Mouse (Mus musculus): ENCODE data around the gene Akap8l. TPM values are rescaled to one million over a fixed set of nuclear protein-coding genes. Genes with fewer than 3 reads are reported as not detected.

Akap8l gene
- total RNA-seq, 1 experiment: 63.6 TPM

- peaks cover 0 to 4% of the 10 kb centered on the region in 2 experiments; a peak in 3 of 4 replicates for H3K4me1 ChIP-seq (ENCODE audit: control insufficient read depth in 2 of 2, insufficient read depth in 2 of 2, low read length in 2 of 2, poor library complexity in 1 of 2)
- in situ Hi-C loops (cut with MboI; ENCODE audit: low sequenced_read_pairs in 2 of 2, unreplicated experiment in 2 of 2): no loop called here
- H3K27ac ChIP-seq (ENCODE audit: insufficient read depth, low read depth, low read length, poor library complexity, severe bottlenecking): no peak overlapping the region
- H3K9ac ChIP-seq (ENCODE audit: insufficient read depth, low read depth, low read length, poor library complexity, severe bottlenecking): peak overlapping the region; percentile 72
- TF ChIP-seq CHD2 (IDR thresholded peaks at IDR 0.05; ENCODE audit: low read depth, low read length) (no peak), ZC3H11A (IDR thresholded peaks at IDR 0.05; ENCODE audit: borderline replicate concordance, low read depth, low read length) (no peak), ZNF384 (IDR thresholded peaks at IDR 0.05; ENCODE audit: low read depth, low read length) (no peak)
- H3K9me3 ChIP-seq (ENCODE audit: control insufficient read depth, insufficient read depth, low read depth, low read length): no peaks in the 10 kb centered on the region
- no peak for DNase-seq (ENCODE audit: low read depth, low spot score)
- H3K36me3 ChIP-seq (ENCODE audit: control insufficient read depth, insufficient read depth, low read length, poor library complexity, severe bottlenecking): no peaks in the 10 kb centered on the region
- H3K4me3 ChIP-seq (ENCODE audit: insufficient read depth in 1 of 2, low read depth in 1 of 2, low read length in 2 of 2, poor library complexity in 1 of 2, severe bottlenecking in 1 of 2): peak overlapping the region; percentile 94 to 96
Measured at GRCm38 (mm10) chr17:32388370-32389100, 38.1 kb upstream of the Akap8l start.

DNA sequence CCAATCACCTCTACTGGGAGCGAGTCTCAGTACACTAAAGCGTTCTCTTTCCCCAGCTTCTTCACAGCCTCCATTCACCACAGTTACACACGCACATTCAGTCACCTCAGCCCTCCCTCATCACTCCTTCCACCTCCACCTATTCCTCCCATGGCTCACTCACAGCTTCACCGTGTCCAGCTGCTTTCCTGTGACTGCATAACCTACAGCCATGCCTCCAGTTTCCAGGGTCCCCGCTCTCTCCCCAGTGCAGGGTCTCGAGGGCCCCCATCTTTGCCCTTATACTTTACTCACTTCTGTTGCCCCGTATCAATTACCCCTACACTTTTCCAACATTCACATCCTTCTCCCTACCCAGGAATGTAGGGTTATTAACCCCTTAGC, 37.6 kb upstream of the Akap8l start:
- Histone ChIP-seq H3K9me3 (ENCODE audit: control insufficient read depth, insufficient read depth, low read depth, low read length) (no peaks in the 10 kb centered on the region), H3K4me1 (ENCODE audit: control insufficient read depth in 2 of 2, insufficient read depth in 2 of 2, low read length in 2 of 2, poor library complexity in 1 of 2) (peaks cover 0 to 4% of the 10 kb centered on the region in 2 experiments; a peak in 3 of 4 replicates), H3K9ac (ENCODE audit: insufficient read depth, low read depth, low read length, poor library complexity, severe bottlenecking) (no peak overlapping the region), H3K4me3 (ENCODE audit: insufficient read depth in 1 of 2, low read depth in 1 of 2, low read length in 2 of 2, poor library complexity in 1 of 2, severe bottlenecking in 1 of 2) (peak overlapping the region; percentile 94 to 96; a peak in 2 of 4 replicates), H3K27ac (ENCODE audit: insufficient read depth, low read depth, low read length, poor library complexity, severe bottlenecking) (no peak overlapping the region), H3K36me3 (ENCODE audit: control insufficient read depth, insufficient read depth, low read length, poor library complexity, severe bottlenecking) (no peaks in the 10 kb centered on the region)
- in situ Hi-C loops (cut with MboI; ENCODE audit: low sequenced_read_pairs in 2 of 2, unreplicated experiment in 2 of 2): no loop called here
- DNase-seq (ENCODE audit: low read depth, low spot score): no peak
- TF ChIP-seq CHD2 (IDR thresholded peaks at IDR 0.05; ENCODE audit: low read depth, low read length) (no peak), ZC3H11A (IDR thresholded peaks at IDR 0.05; ENCODE audit: borderline replicate concordance, low read depth, low read length) (no peak), ZNF384 (IDR thresholded peaks at IDR 0.05; ENCODE audit: low read depth, low read length) (no peak), HCFC1 (IDR thresholded peaks at IDR 0.05; ENCODE audit: borderline replicate concordance, insufficient read depth, low read length) (no peak), MAFK (IDR thresholded peaks at IDR 0.05; ENCODE audit: insufficient read depth, low read depth, low read length) (no peak)

- no peak for DNase-seq (ENCODE audit: low read depth, low spot score)
- in situ Hi-C loops (cut with MboI; ENCODE audit: low sequenced_read_pairs in 2 of 2, unreplicated experiment in 2 of 2): no loop called here
Measured at GRCm38 (mm10) chr17:32386659-32387432, 36.4 kb upstream of the Akap8l start.

DNA sequence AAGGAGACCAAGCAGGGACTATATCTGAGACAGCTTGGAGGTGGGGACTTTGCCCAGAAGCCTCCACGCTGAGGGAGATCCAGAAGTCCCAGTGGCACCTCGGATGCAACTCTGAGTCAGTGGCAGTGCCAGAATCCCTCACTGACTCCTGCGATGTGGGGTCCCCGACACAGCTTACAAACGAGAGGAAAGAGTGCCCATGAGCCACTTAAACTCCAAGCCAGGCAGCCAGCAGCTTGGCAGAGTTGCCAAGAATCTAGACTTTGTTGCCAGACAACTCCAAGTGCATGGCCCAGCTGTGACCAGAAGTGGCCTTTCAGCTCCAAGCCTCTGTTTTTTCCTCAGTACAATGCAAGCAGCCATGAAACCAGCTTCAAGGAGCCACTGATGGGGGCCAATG, 33.3 kb upstream of the Akap8l start:
- no peak for TF ChIP-seq HCFC1 (IDR thresholded peaks at IDR 0.05; ENCODE audit: borderline replicate concordance, insufficient read depth, low read length)
- TF ChIP-seq ZNF384 (IDR thresholded peaks at IDR 0.05; ENCODE audit: low read depth, low read length): no peak
- TF ChIP-seq ZC3H11A (IDR thresholded peaks at IDR 0.05; ENCODE audit: borderline replicate concordance, low read depth, low read length): no peak
- TF ChIP-seq MAFK (IDR thresholded peaks at IDR 0.05; ENCODE audit: insufficient read depth, low read depth, low read length): no peak
- no peak for TF ChIP-seq CHD2 (IDR thresholded peaks at IDR 0.05; ENCODE audit: low read depth, low read length)
- Histone ChIP-seq H3K4me1 (ENCODE audit: control insufficient read depth in 2 of 2, insufficient read depth in 2 of 2, low read length in 2 of 2, poor library complexity in 1 of 2) (peaks cover 0 to 4% of the 10 kb centered on the region in 2 experiments; a peak in 2 of 4 replicates), H3K9ac (ENCODE audit: insufficient read depth, low read depth, low read length, poor library complexity, severe bottlenecking) (no peak overlapping the region), H3K9me3 (ENCODE audit: control insufficient read depth, insufficient read depth, low read depth, low read length) (no peaks in the 10 kb centered on the region), H3K4me3 (ENCODE audit: insufficient read depth in 1 of 2, low read depth in 1 of 2, low read length in 2 of 2, poor library complexity in 1 of 2, severe bottlenecking in 1 of 2) (no peak overlapping the region), H3K27ac (ENCODE audit: insufficient read depth, low read depth, low read length, poor library complexity, severe bottlenecking) (no peak overlapping the region), H3K36me3 (ENCODE audit: control insufficient read depth, insufficient read depth, low read length, poor library complexity, severe bottlenecking) (no peaks in the 10 kb centered on the region)
- in situ Hi-C loops (cut with MboI; ENCODE audit: low sequenced_read_pairs in 2 of 2, unreplicated experiment in 2 of 2): no loop called here
- no peak for DNase-seq (ENCODE audit: low read depth, low spot score)

More at GRCm38 (mm10) chr17:32386659-32387432, 36.4 kb upstream of the Akap8l start:
- Histone ChIP-seq H3K9ac (ENCODE audit: insufficient read depth, low read depth, low read length, poor library complexity, severe bottlenecking) (no peak overlapping the region), H3K9me3 (ENCODE audit: control insufficient read depth, insufficient read depth, low read depth, low read length) (no peaks in the 10 kb centered on the region), H3K36me3 (ENCODE audit: control insufficient read depth, insufficient read depth, low read length, poor library complexity, severe bottlenecking) (no peaks in the 10 kb centered on the region), H3K4me1 (ENCODE audit: control insufficient read depth in 2 of 2, insufficient read depth in 2 of 2, low read length in 2 of 2, poor library complexity in 1 of 2) (peaks cover 0 to 4% of the 10 kb centered on the region in 2 experiments; a peak in 3 of 4 replicates), H3K4me3 (ENCODE audit: insufficient read depth in 1 of 2, low read depth in 1 of 2, low read length in 2 of 2, poor library complexity in 1 of 2, severe bottlenecking in 1 of 2) (no peak overlapping the region), H3K27ac (ENCODE audit: insufficient read depth, low read depth, low read length, poor library complexity, severe bottlenecking) (no peak overlapping the region)
- TF ChIP-seq CHD2 (IDR thresholded peaks at IDR 0.05; ENCODE audit: low read depth, low read length) (no peak), ZNF384 (IDR thresholded peaks at IDR 0.05; ENCODE audit: low read depth, low read length) (no peak), HCFC1 (IDR thresholded peaks at IDR 0.05; ENCODE audit: borderline replicate concordance, insufficient read depth, low read length) (no peak), MAFK (IDR thresholded peaks at IDR 0.05; ENCODE audit: insufficient read depth, low read depth, low read length) (no peak)
